Mouse (Mus musculus): Measurements from ENCODE around the gene Zdhhc22. TPM values are rescaled to one million over a fixed set of nuclear protein-coding genes. Genes with fewer than 3 reads are reported as not detected.

Gene Zdhhc22
- total RNA-seq, 2 experiments from 2014 or later: not detected

DNA sequence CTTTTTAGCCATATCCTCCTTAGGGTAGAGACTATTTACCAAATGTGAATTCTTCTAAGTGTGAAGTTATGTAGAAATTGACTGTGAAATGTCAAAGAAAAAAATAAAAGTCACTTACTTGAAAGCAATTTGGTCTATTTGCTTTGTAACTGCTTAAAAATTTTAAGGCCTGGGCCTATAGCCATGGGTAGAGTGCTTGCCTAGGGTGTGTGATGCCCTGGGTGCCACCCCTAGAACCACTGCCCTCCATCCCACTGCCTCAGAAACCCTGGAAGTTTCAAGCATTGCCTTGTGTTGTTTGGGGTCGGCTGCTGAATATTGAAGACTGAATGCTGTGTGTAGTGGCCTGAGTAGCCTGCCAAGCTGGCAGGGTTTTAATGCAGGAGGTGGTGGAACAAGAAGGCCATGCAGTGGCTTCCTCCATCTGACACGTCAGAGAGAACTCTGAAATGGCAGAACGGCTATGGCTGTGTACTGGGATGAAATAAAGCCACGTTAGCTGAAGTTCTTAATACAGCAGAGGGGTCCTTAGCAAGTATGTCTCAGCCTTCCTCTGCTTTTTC lies 24.9 kb downstream of the Zdhhc22 start:
- intact Hi-C loops (cut with DNase I): no loop called here
- DNase-seq: no peak

DNA sequence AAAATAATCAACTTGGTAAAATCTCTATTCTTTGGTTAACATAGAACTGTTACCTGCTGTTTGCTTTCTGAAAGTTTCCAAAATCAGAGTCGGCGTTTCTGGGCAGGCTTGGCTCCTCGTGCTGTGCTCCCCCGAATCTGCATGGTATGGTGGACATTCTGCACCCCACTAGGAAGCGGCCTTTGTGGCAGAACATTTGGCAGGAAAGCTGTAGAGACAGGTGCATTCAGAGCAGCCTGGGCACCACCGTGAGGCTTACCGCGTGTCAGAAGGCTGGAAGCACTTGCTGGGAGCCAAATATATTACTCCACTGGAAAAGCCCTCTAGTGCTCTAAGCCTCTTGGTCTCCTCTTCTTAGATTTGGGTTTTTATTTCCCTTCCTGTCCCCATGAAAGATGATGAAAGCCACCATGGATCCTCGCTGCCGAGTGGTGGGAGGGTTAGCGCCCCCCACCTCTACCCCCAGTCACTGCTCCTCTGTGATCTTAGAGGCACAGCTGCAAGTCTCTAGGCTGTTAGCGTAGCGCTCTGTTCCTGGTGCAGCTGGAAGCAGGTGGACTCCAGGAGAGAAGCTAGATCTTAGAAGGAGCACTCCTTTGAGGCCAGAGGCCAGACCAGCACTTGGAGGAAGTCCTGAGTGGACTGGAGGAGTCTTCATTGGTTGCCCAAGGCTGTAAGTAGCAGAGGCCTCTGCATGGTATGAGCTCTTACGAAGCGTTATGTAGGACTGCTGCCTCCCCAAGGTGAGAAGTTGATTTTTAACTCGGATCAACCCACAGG lies 25.8 kb downstream of the Zdhhc22 start:
- intact Hi-C loops (cut with DNase I): no loop called here
- no peak for DNase-seq

- intact Hi-C loops (cut with DNase I): no loop called here
- DNase-seq: peak; percentile 67
Measured at GRCm38 (mm10) chr12:86961589-86962344, 28.5 kb downstream of the Zdhhc22 start.

DNA sequence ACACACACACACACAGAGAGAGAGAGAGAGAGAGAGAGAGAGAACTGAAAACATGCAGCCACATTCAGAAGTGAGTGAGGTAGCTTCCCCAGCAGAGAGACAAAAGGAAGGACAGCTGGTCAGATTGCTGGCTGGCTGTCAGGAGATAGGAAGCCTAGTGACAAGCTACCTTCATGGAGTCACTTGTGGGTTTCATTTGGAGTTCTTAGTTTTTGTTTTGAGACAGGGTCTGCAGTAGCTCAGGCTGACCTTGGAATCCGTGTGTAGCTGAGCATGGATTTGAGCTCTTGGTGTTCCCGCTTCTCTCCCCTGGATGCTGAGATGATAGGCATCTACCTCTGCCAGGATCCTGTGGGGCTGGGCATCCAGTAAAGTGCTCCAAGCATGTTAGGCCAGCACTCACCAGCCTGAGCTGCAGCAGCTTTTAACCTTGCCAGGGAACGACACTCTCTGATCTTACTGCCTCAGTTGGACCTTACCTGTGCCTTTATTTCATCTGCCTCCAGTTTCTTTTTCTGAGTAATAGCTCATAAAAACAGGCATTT lies 29.4 kb downstream of the Zdhhc22 start:
- intact Hi-C loops (cut with DNase I): no loop called here
- no peak for DNase-seq

GRCm38 (mm10) chr12:86960138-86960537 lies 30.1 kb downstream of the Zdhhc22 start:
- intact Hi-C loops (cut with DNase I): no loop called here

GRCm38 (mm10) chr12:86959661-86960060 lies 30.6 kb downstream of the Zdhhc22 start:
- intact Hi-C loops (cut with DNase I): no loop called here
- no peak for DNase-seq

More at GRCm38 (mm10) chr12:86960138-86960537, 30.1 kb downstream of the Zdhhc22 start:
- DNase-seq: no peak

- intact Hi-C loops (cut with DNase I): no loop called here
- DNase-seq: no peak
Measured at GRCm38 (mm10) chr12:86958558-86958957, 31.7 kb downstream of the Zdhhc22 start.

GRCm38 (mm10) chr12:86955894-86956293 lies 34.3 kb downstream of the Zdhhc22 start:
- intact Hi-C loops (cut with DNase I): no loop called here
- no peak for DNase-seq

GRCm38 (mm10) chr12:86952331-86952850 lies 37.8 kb downstream of the Zdhhc22 start:
- intact Hi-C loops (cut with DNase I): no loop called here
- no peak for DNase-seq

GRCm38 (mm10) chr12:86950961-86951360 lies 39.3 kb downstream of the Zdhhc22 start:
- DNase-seq: no peak
- intact Hi-C loops (cut with DNase I): no loop called here

GRCm38 (mm10) chr12:86950161-86950960 lies 39.9 kb downstream of the Zdhhc22 start:
- intact Hi-C loops (cut with DNase I): no loop called here
- no peak for DNase-seq

DNA sequence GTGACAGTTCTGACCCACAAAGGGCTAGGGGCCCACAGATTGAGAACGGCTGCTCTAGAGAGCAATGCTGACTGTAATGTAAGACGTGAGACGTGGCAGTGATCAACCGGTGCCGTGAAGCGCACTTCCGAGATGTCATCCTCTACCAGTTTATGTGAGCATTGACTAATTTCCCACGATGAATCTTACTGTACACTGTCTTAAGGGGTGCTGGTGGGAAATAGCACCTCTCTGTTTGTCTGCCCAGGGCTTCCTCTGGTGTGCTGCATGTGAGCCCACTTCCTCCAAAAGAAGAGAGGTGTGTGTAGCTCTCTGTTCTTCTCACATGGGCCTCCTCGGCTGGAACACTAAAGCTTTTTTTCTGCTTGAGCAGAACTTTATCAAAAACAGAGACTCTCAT lies 40.7 kb downstream of the Zdhhc22 start:
- no peak for DNase-seq
- intact Hi-C loops (cut with DNase I): no loop called here

DNA sequence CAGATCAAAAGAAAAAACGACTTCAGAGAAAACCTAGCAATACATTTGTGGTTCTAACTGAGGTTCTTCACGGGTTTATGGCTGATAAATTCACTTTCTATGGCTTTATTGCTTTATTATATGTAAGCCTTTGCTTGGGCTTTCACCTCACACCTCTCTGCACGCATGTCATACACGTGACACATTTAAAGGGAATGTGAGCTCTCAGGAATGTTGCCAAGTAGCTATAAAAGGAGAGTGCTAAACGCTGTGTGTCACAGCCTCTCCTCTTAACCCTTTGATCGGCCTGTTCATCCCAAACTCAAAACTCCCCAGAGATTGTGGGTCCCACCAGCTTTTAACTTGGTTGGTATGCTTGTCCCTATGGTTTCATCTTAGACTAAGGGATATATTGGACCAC lies 41.6 kb downstream of the Zdhhc22 start:
- intact Hi-C loops (cut with DNase I): no loop called here
- no peak for DNase-seq

DNA sequence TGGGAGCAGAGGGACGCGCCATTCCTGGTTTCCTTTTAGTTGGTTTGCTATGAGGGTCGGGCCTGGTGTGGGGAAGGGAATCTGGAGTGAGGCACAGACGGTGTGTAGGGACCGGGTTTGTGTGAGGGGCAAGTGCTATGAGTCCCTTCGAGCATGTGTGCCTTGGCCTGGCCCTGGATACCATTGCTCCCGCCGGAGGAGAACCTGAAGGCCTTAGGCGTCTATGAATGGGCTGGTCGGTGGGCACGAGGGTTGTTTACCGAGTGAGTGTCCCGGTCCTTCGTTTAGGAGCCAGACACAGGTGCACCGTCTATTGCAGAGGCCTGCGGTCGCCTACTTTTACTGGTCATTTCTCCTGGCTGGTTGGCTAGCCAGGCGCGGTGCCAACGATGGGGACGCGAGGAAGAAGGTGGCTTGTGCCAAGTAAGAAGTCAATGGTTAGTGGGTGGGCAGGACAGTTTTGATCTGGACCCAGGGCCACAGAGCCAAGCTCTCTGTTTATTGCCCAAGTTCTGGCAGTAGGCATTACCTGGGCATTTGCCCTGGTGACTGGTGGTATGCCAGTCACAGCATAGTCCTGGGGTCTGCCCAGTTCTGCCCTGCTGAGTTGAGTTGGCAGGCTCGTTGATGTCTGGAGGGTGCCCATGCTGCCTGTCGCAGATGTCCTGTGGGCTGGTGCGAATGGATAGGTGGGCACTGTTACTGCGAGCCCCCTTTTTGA lies 42.4 kb downstream of the Zdhhc22 start:
- DNase-seq: peak; percentile 49 to 59
- intact Hi-C loops (cut with DNase I): no loop called here

DNA sequence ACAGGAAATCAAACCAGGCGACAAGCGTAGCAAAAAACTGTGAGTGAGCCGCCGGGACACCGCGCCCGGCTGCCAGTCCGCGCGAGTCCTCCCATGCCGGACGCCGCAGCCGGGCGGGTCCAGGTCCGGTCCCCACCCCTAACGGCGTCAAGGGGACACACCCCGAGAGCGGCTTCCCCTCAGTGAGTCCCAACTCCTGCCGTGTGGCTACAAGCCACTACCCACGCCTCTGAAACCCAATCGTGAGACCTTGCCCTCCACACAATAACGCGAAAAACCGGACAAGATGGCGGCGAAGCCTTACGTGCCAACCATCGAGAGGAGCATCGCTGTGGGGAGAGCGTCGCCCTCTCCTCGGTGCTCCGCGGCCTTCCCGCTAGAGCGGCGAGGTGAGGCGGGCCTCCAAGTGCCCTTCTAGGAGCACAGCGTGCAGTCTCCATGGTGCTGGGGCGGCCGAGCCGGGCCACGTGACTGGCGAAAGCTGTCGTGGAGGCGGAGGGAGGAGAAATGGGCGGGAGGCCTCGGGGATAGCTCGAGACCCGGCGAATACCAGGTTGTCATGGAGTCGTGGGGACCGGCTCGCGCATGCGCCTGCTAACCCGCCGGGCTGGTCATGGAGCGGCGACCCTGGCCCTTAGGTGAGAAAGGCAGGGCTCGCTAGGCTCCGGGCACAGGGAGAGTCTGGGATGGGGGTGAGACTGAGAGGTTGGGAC lies 43.2 kb downstream of the Zdhhc22 start, which contains the start of gene Cipc:
Gene Cipc, plus strand, starts transcription at position 182 of the 713 bp plus-strand sequence.
- DNase-seq: peak; percentile 97
- intact Hi-C loops (cut with DNase I): no loop called here

DNA sequence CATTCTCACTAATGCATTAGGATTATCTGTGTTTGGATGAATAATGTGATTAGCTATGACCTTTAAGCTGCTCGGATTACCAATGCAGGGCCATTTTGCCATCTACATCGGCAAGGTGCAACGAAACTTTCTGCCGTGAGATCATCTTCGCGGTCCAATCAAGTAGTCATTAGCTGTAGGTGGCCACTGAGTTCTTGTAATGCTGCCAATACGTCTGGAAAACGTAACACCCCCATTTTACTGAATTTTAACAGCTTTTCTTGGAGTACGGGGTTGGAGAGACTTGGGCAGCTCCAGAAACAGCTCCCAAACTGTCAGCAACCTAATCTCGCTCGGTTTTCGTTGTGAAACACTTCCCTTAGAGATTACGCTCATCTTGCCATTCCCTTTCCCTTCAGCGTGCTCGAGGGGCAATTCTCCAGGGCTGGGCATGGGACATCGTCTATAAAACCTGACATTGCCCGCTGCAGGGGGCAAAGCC lies 43.9 kb downstream of the Zdhhc22 start:
- intact Hi-C loops (cut with DNase I): no loop called here
- DNase-seq: no peak

DNA sequence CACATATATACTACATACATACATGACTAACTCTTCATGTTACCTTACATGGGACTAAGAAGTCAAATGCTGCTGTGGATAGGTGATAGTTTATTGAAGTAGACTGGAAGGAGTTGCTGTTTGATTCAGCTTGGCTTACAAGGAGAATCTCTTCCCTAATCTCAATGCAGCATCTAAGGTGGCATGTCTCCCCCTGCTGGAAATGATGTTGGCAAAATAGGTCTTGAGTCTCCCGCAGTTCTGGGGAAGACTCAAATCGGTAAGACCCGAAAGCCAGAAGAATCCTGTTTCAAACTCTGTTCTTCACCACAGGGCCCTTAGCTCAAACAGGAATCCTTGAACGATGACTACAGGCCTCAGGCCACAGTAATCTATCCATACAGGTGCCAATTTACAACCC lies 45.1 kb downstream of the Zdhhc22 start:
- peak; percentile 61 to 67 for DNase-seq
- intact Hi-C loops (cut with DNase I): no loop called here

DNA sequence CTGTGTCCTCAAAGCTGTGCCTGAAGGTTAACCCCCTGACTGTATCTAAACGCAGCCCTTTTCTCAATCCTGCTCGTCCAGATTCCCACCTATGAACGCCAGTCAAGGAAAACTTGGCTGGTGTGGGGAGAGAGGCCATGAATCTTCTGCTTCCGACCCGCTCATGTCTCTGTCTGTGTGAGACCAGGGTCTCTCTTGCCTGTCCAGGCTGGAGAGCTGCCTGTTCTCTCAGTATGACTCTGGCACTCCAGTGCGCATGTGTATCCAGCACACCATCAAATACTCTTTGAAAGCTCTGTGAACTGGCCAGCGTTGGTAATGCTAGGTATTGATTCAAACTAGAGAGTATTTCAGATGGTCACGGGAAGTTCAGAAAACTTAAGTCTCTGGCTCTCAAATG lies 46.8 kb downstream of the Zdhhc22 start:
- intact Hi-C loops (cut with DNase I): no loop called here
- no peak for DNase-seq

Measured in heart, postnatal 14 days (tissue).